Mouse (Mus musculus) CH12.LX (cell line): ENCODE results near the gene Rps29. TPM values are rescaled to one million over a fixed set of nuclear protein-coding genes. Genes with fewer than 3 reads are reported as not detected.

Source experiments
- DNase-seq: peaks from one replicate; pipeline ENCODE4 v3.0.0-alpha.2; 2013; ENCODE audit errors: extremely low read depth
- H3K27ac ChIP-seq: 2 replicates; pipeline ENCODE4 v1.5.1; 2012; ENCODE audit warnings: low read depth, mild to moderate bottlenecking, control low read depth, moderate library complexity; ENCODE audit not compliant: insufficient read depth
- H3K27me3 ChIP-seq: replicated peaks from 2 replicates; pipeline ENCODE3; 2012; ENCODE audit warnings: inconsistent platforms
- H3K36me3 ChIP-seq, 2 experiments: replicated peaks in 1 of 2; 2 replicates each; pipeline versions ENCODE3 to v1.6.1; 2012; ENCODE audit warnings: inconsistent platforms in 1 of 2, low read length in 1 of 2, mild to moderate bottlenecking in 1 of 2, mixed read lengths in 1 of 2, moderate library complexity in 1 of 2; ENCODE audit not compliant: control insufficient read depth in 1 of 2, insufficient read depth in 1 of 2
- H3K4me1 ChIP-seq, 2 experiments: 2 replicates each; pipeline ENCODE4 v1.6.1; 2012; ENCODE audit warnings: inconsistent platforms in 1 of 2, moderate library complexity in 1 of 2; ENCODE audit not compliant: insufficient read depth in 2 of 2, control insufficient read depth in 1 of 2
- H3K4me2 ChIP-seq: 2 replicates; pipeline ENCODE4 v1.6.1; 2012; ENCODE audit warnings: low read depth, mild to moderate bottlenecking, control low read depth; ENCODE audit not compliant: poor library complexity, insufficient read depth, severe bottlenecking
- H3K4me3 ChIP-seq, 3 experiments: fragments of 150-350 bp in 1 of 3; sonication (generic) in 1 of 3; replicated peaks in 1 of 3; 2 replicates each; pipeline versions ENCODE3 to v1.5.1; 2011 to 2012; ENCODE audit warnings: low read depth in 2 of 3, low read length in 2 of 3, mild to moderate bottlenecking in 2 of 3, moderate library complexity in 2 of 3, control low read depth in 1 of 3, improper control_type of control experiment in 1 of 3, inconsistent platforms in 1 of 3, mixed read lengths in 1 of 3; ENCODE audit not compliant: poor library complexity in 1 of 3
- H3K79me2 ChIP-seq: replicated peaks from 2 replicates; pipeline ENCODE4 v1.6.1; 2012; ENCODE audit warnings: mild to moderate bottlenecking, moderate library complexity; ENCODE audit not compliant: control insufficient read depth, poor library complexity, insufficient read depth, severe bottlenecking; ENCODE audit errors: extremely low read depth
- H3K9ac ChIP-seq: 2 replicates; pipeline ENCODE4 v1.6.1; 2012; ENCODE audit warnings: low read depth, mild to moderate bottlenecking, control low read depth, moderate library complexity; ENCODE audit not compliant: insufficient read depth
- H3K9me3 ChIP-seq: replicated peaks from 2 replicates; pipeline ENCODE3; 2012; ENCODE audit warnings: low read length, inconsistent platforms, mixed read lengths
- BHLHE40 ChIP-seq: IDR thresholded peaks from 2 replicates; pipeline ENCODE4 v1.6.1; 2011; ENCODE audit warnings: mild to moderate bottlenecking, low read depth, low read length, improper control_type of control experiment
- CHD1 ChIP-seq: IDR thresholded peaks from 2 replicates; pipeline ENCODE4 v1.6.1; 2012; ENCODE audit warnings: low read depth, low read length, improper control_type of control experiment, inconsistent platforms
- CHD2 ChIP-seq: IDR thresholded peaks from 2 replicates; pipeline ENCODE4 v1.6.1; 2011; ENCODE audit warnings: low read length, improper control_type of control experiment
- ETS1 ChIP-seq: conservative IDR thresholded peaks from 2 replicates; pipeline ENCODE4 v1.6.1; 2012; ENCODE audit warnings: low read depth, mild to moderate bottlenecking, inconsistent platforms, low read length, improper control_type of control experiment, moderate library complexity
- HCFC1 ChIP-seq: IDR thresholded peaks from 2 replicates; pipeline ENCODE4 v1.6.1; 2012; ENCODE audit warnings: low read depth, mild to moderate bottlenecking, inconsistent platforms, low read length, improper control_type of control experiment
- JUND ChIP-seq: conservative IDR thresholded peaks from 2 replicates; pipeline ENCODE4 v1.6.1; 2011; ENCODE audit warnings: low read depth, low read length, improper control_type of control experiment
- KAT2A ChIP-seq: IDR thresholded peaks from 2 replicates; pipeline ENCODE4 v1.6.1; 2012; ENCODE audit warnings: low read length, improper control_type of control experiment, inconsistent platforms; ENCODE audit not compliant: insufficient replicate concordance
- MAFK ChIP-seq: IDR thresholded peaks from 2 replicates; pipeline ENCODE4 v1.6.1; 2011; ENCODE audit warnings: low read length, improper control_type of control experiment; ENCODE audit not compliant: insufficient replicate concordance
- MAZ ChIP-seq: IDR thresholded peaks from 2 replicates; pipeline ENCODE4 v1.6.1; 2012; ENCODE audit warnings: low read depth, mild to moderate bottlenecking, inconsistent platforms, low read length, improper control_type of control experiment, moderate library complexity
- MEF2A ChIP-seq: IDR thresholded peaks from 2 replicates; pipeline ENCODE4 v1.6.1; 2014; ENCODE audit warnings: low read depth, mild to moderate bottlenecking, inconsistent platforms, low read length, improper control_type of control experiment, borderline replicate concordance
- MXI1 ChIP-seq: IDR thresholded peaks from 2 replicates; pipeline ENCODE4 v1.6.1; 2011; ENCODE audit warnings: mild to moderate bottlenecking, low read depth, low read length, improper control_type of control experiment
- MYC ChIP-seq: IDR thresholded peaks from 2 replicates; pipeline ENCODE4 v1.6.1; 2011; ENCODE audit warnings: low read depth, mild to moderate bottlenecking, improper control_type of control experiment, low read length
- RAD21 ChIP-seq: IDR thresholded peaks from 2 replicates; pipeline ENCODE4 v1.6.1; 2011; ENCODE audit warnings: low read depth, mild to moderate bottlenecking, low read length, improper control_type of control experiment, moderate library complexity
- RCOR1 ChIP-seq: conservative IDR thresholded peaks from 2 replicates; pipeline ENCODE4 v1.6.1; 2012; ENCODE audit warnings: low read depth, mild to moderate bottlenecking, inconsistent platforms, low read length, improper control_type of control experiment
- SMC3 ChIP-seq: IDR thresholded peaks from 2 replicates; pipeline ENCODE4 v1.6.1; 2011; ENCODE audit warnings: low read depth, low read length, improper control_type of control experiment
- USF1 ChIP-seq: IDR thresholded peaks from 2 replicates; pipeline ENCODE4 v1.6.1; 2014; ENCODE audit warnings: low read depth, mild to moderate bottlenecking, inconsistent platforms, low read length, improper control_type of control experiment
- ZNF384 ChIP-seq: IDR thresholded peaks from 2 replicates; pipeline ENCODE4 v1.6.1; 2012; ENCODE audit warnings: low read depth, low read length, improper control_type of control experiment, inconsistent platforms
- dilution Hi-C: fragments of 300-500 bp; cut with MboI; formaldehyde crosslinking; loops from 2 replicates; pipeline ENCODE4 v1.14.3; 2020; ENCODE audit warnings: low sequenced_read_pairs; ENCODE audit not compliant: extremely low pct_unique_long_range_greater_than_20kb, extremely low pct_ligation_motif_present
- in situ Hi-C: fragments of 300-500 bp; cut with MboI; formaldehyde crosslinking; loops from 3 replicates; pipeline ENCODE4 v1.14.3; 2019; ENCODE audit warnings: low sequenced_read_pairs, low pct_ligation_motif_present, low pct_unique_long_range_greater_than_20kb, mixed read lengths
- polyA plus RNA-seq: library from polyadenylated mRNA; unstranded; fragments of >175 nt; gene quantifications from 2 replicates; pipeline ENCODE4 v1.2.1, GENCODE M21; 2012; ENCODE audit warnings: low read depth; ENCODE audit not compliant: insufficient read length
- total RNA-seq, 2 experiments: library from RNA; depleted of rRNA; stranded (reverse); fragments of 300-350 nt in 1 of 2; fragments of >200 nt in 1 of 2; gene quantifications; 2 replicates each; pipeline ENCODE4 v1.2.3; 2012 to 2014

The Rps29 gene
- total and polyA plus RNA-seq, 3 experiments, result 635 to 5,532 (median 1,316) TPM

GRCm38 (mm10) chr12:69186811-69187471 lies 28.0 kb upstream of the Rps29 start:
- Histone ChIP-seq H3K79me2 (peaks cover 55% of the 10 kb centered on the region), H3K4me2 (peak overlapping the region; percentile 99), H3K27me3 (no peaks in the 10 kb centered on the region), H3K36me3 (peaks cover 20 to 46% of the 10 kb centered on the region in 2 experiments), H3K4me3 (peak overlapping the region; percentile 25 to 75 (median 64)), H3K4me1 (peaks cover 5 to 21% of the 10 kb centered on the region in 2 experiments; a peak in 3 of 4 replicates), H3K9me3 (no peaks in the 10 kb centered on the region), H3K27ac (peak overlapping the region; percentile 25), H3K9ac (peak overlapping the region; percentile 46)
- in situ Hi-C loops, result no loop called here
- dilution Hi-C loops, result no loop called here
- TF ChIP-seq RAD21 (no peak), CHD1 (peak; percentile 39)
- no peak for DNase-seq

- dilution Hi-C loops, result no loop called here
- in situ Hi-C loops, result no loop called here
- Histone ChIP-seq H3K9me3 (no peaks in the 10 kb centered on the region), H3K4me1 (peaks cover 7 to 21% of the 10 kb centered on the region in 2 experiments; a peak in 3 of 4 replicates), H3K27me3 (no peaks in the 10 kb centered on the region), H3K36me3 (peaks cover 24 to 48% of the 10 kb centered on the region in 2 experiments), H3K4me3 (peak overlapping the region; percentile 64 to 89 (median 75)), H3K79me2 (peaks cover 56% of the 10 kb centered on the region), H3K27ac (peak overlapping the region; percentile 72; the same call in 1 of the 2 replicates), H3K4me2 (peak overlapping the region; percentile 74), H3K9ac (peak overlapping the region; percentile 88)
- no peak for TF ChIP-seq BHLHE40
- TF ChIP-seq MXI1, result no peak
- no peak for TF ChIP-seq JUND
- no peak for TF ChIP-seq ZNF384
- no peak for TF ChIP-seq HCFC1
- no peak for TF ChIP-seq MAFK
- no peak for TF ChIP-seq CHD2
- no peak for TF ChIP-seq RCOR1
- no peak for TF ChIP-seq MYC
- no peak for TF ChIP-seq MAZ
- no peak for TF ChIP-seq MEF2A
- TF ChIP-seq SMC3, result no peak
- no peak for TF ChIP-seq USF1
- no peak for TF ChIP-seq KAT2A
- TF ChIP-seq ETS1, result no peak
- DNase-seq, result peak; percentile 35
Observed at GRCm38 (mm10) chr12:69185371-69185770, 26.4 kb upstream of the Rps29 start.
